Mouse (Mus musculus) cerebellum, adult 11-12 months (tissue): Measurements from ENCODE around the gene Gm3594.
"Not testable (repeated sequence)": the region's sequence is repeated elsewhere in the genome, so short reads cannot be mapped to it uniquely, and the experiment has no call there.

Experiments
- DNase-seq: peaks from one replicate; pipeline ENCODE4 v3.0.0; 2022

Gene Gm3594

GRCm38 (mm10) chr14:6444511-6444910, at the start of gene Gm3594:
TSS of gene Gm3594 (minus strand) at chr14:6444611.
- not testable (repeated sequence) for DNase-seq

- DNase-seq, result not testable (repeated sequence)
These were observed 41.9 kb upstream of the Gm3594 start for GRCm38 (mm10) chr14:6486331-6486730.

- peak; percentile 10 for DNase-seq
These were observed 41.1 kb upstream of the Gm3594 start for GRCm38 (mm10) chr14:6485541-6485940.

GRCm38 (mm10) chr14:6482126-6482525, 37.7 kb upstream of the Gm3594 start:
- DNase-seq, result not testable (repeated sequence)

GRCm38 (mm10) chr14:6471856-6472255, 27.4 kb upstream of the Gm3594 start:
- not testable (repeated sequence) for DNase-seq

GRCm38 (mm10) chr14:6440774-6441173, 3.6 kb downstream of the Gm3594 start:
- not testable (repeated sequence) for DNase-seq

GRCm38 (mm10) chr14:6440206-6440605, 4.2 kb downstream of the Gm3594 start:
- not testable (repeated sequence) for DNase-seq

- not testable (repeated sequence) for DNase-seq
These were observed 17.6 kb downstream of the Gm3594 start for GRCm38 (mm10) chr14:6426766-6427165.

GRCm38 (mm10) chr14:6426353-6426752, 18.1 kb downstream of the Gm3594 start:
- DNase-seq, result not testable (repeated sequence)

- not testable (repeated sequence) for DNase-seq
These were observed 32.0 kb downstream of the Gm3594 start, which contains the start of gene Gm3591 for GRCm38 (mm10) chr14:6412382-6412781. TSS of gene Gm3591 (minus strand) at chr14:6412482.

GRCm38 (mm10) chr14:6390219-6390618, 54.2 kb downstream of the Gm3594 start, which contains the start of gene Gm16440:
TSS of gene Gm16440 (minus strand) at chr14:6390319.
- DNase-seq, result not testable (repeated sequence)
